Mouse (Mus musculus) heart, postnatal 0 days (tissue): ENCODE data around the gene Pclo.

ENCODE experiments used
- CTCF ChIP-seq: IDR thresholded peaks from 2 replicates; pipeline ENCODE4 v1.5.1; 2016; ENCODE audit warnings: antibody characterized with exemption, control low read depth, low read depth
- EP300 ChIP-seq: IDR thresholded peaks from 2 replicates; pipeline ENCODE4 v1.6.1; 2016; ENCODE audit warnings: antibody characterized with exemption, low read depth

GRCm38 (mm10) chr5:14518131-14518832 lies 3.6 kb downstream of the Pclo start:
- no peak for TF ChIP-seq CTCF
- TF ChIP-seq EP300 = no peak
